Mouse (Mus musculus) retina, postnatal 1 day (tissue): ENCODE data around the gene C1rb.
"Not testable (repeated sequence)": the region's sequence is repeated elsewhere in the genome, so short reads cannot be mapped to it uniquely, and the experiment has no call there.

Source experiments
- DNase-seq: peaks from one replicate; pipeline ENCODE4 v3.0.0-alpha.2; 2012

C1rb gene

GRCm38 (mm10) chr6:124570026-124570425, at the start of gene C1rb:
TSS of gene C1rb (plus strand) at chr6:124570294.
- peak; percentile 77 for DNase-seq

- DNase-seq = not testable (repeated sequence)
These were observed 48.0 kb upstream of the C1rb start for GRCm38 (mm10) chr6:124522082-124522481.

GRCm38 (mm10) chr6:124527881-124528280, 42.2 kb upstream of the C1rb start:
- DNase-seq = no peak

GRCm38 (mm10) chr6:124531077-124531476, 39.0 kb upstream of the C1rb start:
- DNase-seq = no peak

GRCm38 (mm10) chr6:124536125-124536829, 33.8 kb upstream of the C1rb start:
- not testable (repeated sequence) for DNase-seq

GRCm38 (mm10) chr6:124541176-124541575, 28.9 kb upstream of the C1rb start:
- DNase-seq = not testable (repeated sequence)

- DNase-seq = peak; percentile 39
These were observed 27.8 kb upstream of the C1rb start, which contains the start of gene C1s1 for GRCm38 (mm10) chr6:124542284-124542683. TSS of gene C1s1 (minus strand) at chr6:124542359.

- DNase-seq = no peak
These were observed 25.6 kb upstream of the C1rb start for GRCm38 (mm10) chr6:124544466-124544865.

GRCm38 (mm10) chr6:124545425-124545824, 24.7 kb upstream of the C1rb start:
- DNase-seq = no peak

- not testable (repeated sequence) for DNase-seq
These were observed 22.1 kb upstream of the C1rb start for GRCm38 (mm10) chr6:124547979-124548378.

- no peak for DNase-seq
These were observed 21.0 kb upstream of the C1rb start for GRCm38 (mm10) chr6:124549023-124549550.

GRCm38 (mm10) chr6:124552766-124553165, 17.3 kb upstream of the C1rb start:
- DNase-seq = no peak

GRCm38 (mm10) chr6:124555956-124556355, 14.1 kb upstream of the C1rb start:
- not testable (repeated sequence) for DNase-seq

- DNase-seq = not testable (repeated sequence)
These were observed 8.9 kb upstream of the C1rb start for GRCm38 (mm10) chr6:124561156-124561555.

GRCm38 (mm10) chr6:124561611-124562010, 8.5 kb upstream of the C1rb start:
- not testable (repeated sequence) for DNase-seq

GRCm38 (mm10) chr6:124575155-124575678, 5.1 kb downstream of the C1rb start:
- DNase-seq = not testable (repeated sequence)

GRCm38 (mm10) chr6:124580155-124580554, 10.1 kb downstream of the C1rb start:
- not testable (repeated sequence) for DNase-seq

- no peak for DNase-seq
These were observed 12.1 kb downstream of the C1rb start for GRCm38 (mm10) chr6:124582231-124582630.

GRCm38 (mm10) chr6:124584935-124585334, 14.8 kb downstream of the C1rb start:
- no peak for DNase-seq

- no peak for DNase-seq
These were observed 15.7 kb downstream of the C1rb start for GRCm38 (mm10) chr6:124585761-124586160.

- no peak for DNase-seq
These were observed 16.2 kb downstream of the C1rb start for GRCm38 (mm10) chr6:124586266-124586665.

GRCm38 (mm10) chr6:124588771-124589170, 18.7 kb downstream of the C1rb start:
- no peak for DNase-seq

- no peak for DNase-seq
These were observed 22.1 kb downstream of the C1rb start for GRCm38 (mm10) chr6:124592186-124592700.

GRCm38 (mm10) chr6:124593121-124593520, 23.0 kb downstream of the C1rb start:
- no peak for DNase-seq
